Mouse (Mus musculus): Measurements from ENCODE around the gene Gm525. TPM values are rescaled to one million over a fixed set of nuclear protein-coding genes. Genes with fewer than 3 reads are reported as not detected.

Gm525 gene
- total and polyA plus RNA-seq, 3 experiments: 0.34 TPM; not detected in 2

DNA sequence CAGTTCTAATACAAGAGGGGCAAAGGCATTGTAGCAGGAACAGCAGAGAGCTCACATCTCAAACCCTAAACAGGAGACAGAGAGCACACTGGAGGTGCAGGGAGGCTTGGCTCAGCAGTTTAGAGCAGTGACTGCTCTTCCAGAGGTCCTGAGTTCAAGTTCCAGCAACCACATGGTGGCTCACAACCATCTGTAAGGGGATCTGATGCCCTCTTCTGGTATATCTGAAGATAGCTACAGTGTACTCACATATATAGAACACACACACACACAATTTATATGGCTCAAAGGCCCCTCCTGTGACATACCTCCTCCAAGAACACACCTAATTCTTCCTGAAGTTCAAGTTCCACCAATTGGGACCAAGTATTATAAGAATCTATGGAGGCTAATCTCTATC, 39.0 kb upstream of the Gm525 start:
- Histone ChIP-seq H3K4me2 (ENCODE audit: insufficient read depth, low read depth, poor library complexity, severe bottlenecking) (no peak overlapping the region), H3K9ac (ENCODE audit: insufficient read depth, low read depth) (no peak overlapping the region), H3K27ac (ENCODE audit: insufficient read depth, low read depth) (no peak overlapping the region), H3K27me3 (replicated peaks) (no peaks in the 10 kb centered on the region), H3K9me3 (replicated peaks; ENCODE audit: low read length) (no peaks in the 10 kb centered on the region), H3K79me2 (replicated peaks; ENCODE audit: control insufficient read depth, extremely low read depth, insufficient read depth, poor library complexity, severe bottlenecking) (no peaks in the 10 kb centered on the region), H3K4me1 (ENCODE audit: control insufficient read depth in 1 of 2, insufficient read depth in 2 of 2) (peaks cover 10 to 20% of the 10 kb centered on the region in 2 experiments), H3K36me3 (replicated peaks in 1 of 2; ENCODE audit: control insufficient read depth in 1 of 2, insufficient read depth in 1 of 2, low read length in 1 of 2) (peaks cover 7 to 33% of the 10 kb centered on the region in 2 experiments), H3K4me3 (replicated peaks in 1 of 3; ENCODE audit: low read depth in 2 of 3, low read length in 2 of 3, poor library complexity in 1 of 3) (no peak overlapping the region)
- in situ Hi-C loops (cut with MboI; ENCODE audit: low pct_ligation_motif_present, low pct_unique_long_range_greater_than_20kb, low sequenced_read_pairs) (loop anchor here (10.0 kb wide), 1 partner anchor 50 kb away; no protein-coding TSS in a partner anchor), dilution Hi-C loops (cut with MboI; ENCODE audit: extremely low pct_ligation_motif_present, extremely low pct_unique_long_range_greater_than_20kb, low sequenced_read_pairs) (no loop called here)
- no peak for DNase-seq (ENCODE audit: extremely low read depth)
- TF ChIP-seq CTCF (conservative IDR thresholded peaks at IDR 0.05 in 1 of 2, IDR thresholded peaks at IDR 0.05 in 1 of 2; ENCODE audit: low read depth in 2 of 2, low read length in 2 of 2) (peak; percentile 12 to 58; a peak in 2 of 4 replicates), RAD21 (IDR thresholded peaks at IDR 0.05; ENCODE audit: low read depth, low read length) (peak; percentile 43), BHLHE40 (IDR thresholded peaks at IDR 0.05; ENCODE audit: low read depth, low read length) (no peak), SMC3 (IDR thresholded peaks at IDR 0.05; ENCODE audit: low read depth, low read length) (peak; percentile 37), USF1 (IDR thresholded peaks at IDR 0.05; ENCODE audit: low read depth, low read length) (no peak), E2F4 (IDR thresholded peaks at IDR 0.05; ENCODE audit: insufficient replicate concordance, low read depth, low read length) (no peak), MYC (IDR thresholded peaks at IDR 0.05; ENCODE audit: low read depth, low read length) (peak; percentile 71), SIN3A (IDR thresholded peaks at IDR 0.05; ENCODE audit: low read length) (no peak), MEF2A (IDR thresholded peaks at IDR 0.05; ENCODE audit: borderline replicate concordance, low read depth, low read length) (no peak), USF2 (conservative IDR thresholded peaks at IDR 0.05; ENCODE audit: low read depth, low read length) (no peak), POLR2A (IDR thresholded peaks at IDR 0.05; ENCODE audit: low read depth, low read length) (no peak), CHD2 (IDR thresholded peaks at IDR 0.05; ENCODE audit: low read length) (no peak), RCOR1 (conservative IDR thresholded peaks at IDR 0.05; ENCODE audit: low read depth, low read length) (no peak), MAFK (IDR thresholded peaks at IDR 0.05; ENCODE audit: insufficient replicate concordance, low read length) (no peak), POLR2AphosphoS2 (IDR thresholded peaks at IDR 0.05; ENCODE audit: low read depth, low read length) (no peak), TBP (conservative IDR thresholded peaks at IDR 0.05; ENCODE audit: low read depth, low read length) (no peak)

DNA sequence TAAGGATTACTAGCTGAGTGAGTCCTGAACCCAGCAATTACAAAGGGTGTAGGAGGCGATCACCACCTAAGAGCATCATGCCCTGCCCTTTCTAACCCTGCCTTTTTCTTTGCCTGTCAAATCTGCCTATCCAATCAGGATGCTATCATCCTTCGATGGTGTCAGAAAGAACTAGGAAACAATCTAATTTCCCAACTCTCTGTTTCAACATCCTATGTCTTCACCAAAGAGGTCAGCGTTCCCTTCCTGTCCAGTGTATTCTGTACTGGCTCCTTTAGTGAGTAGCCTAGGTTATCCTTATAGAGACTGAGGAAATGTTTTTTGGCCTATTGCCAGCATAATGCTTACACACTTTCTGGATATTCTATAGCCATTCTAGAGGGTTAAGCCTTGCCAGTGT, 38.1 kb upstream of the Gm525 start:
- Histone ChIP-seq H3K4me2 (ENCODE audit: insufficient read depth, low read depth, poor library complexity, severe bottlenecking) (no peak overlapping the region), H3K4me1 (ENCODE audit: control insufficient read depth in 1 of 2, insufficient read depth in 2 of 2) (peaks cover 8 to 13% of the 10 kb centered on the region in 2 experiments), H3K79me2 (replicated peaks; ENCODE audit: control insufficient read depth, extremely low read depth, insufficient read depth, poor library complexity, severe bottlenecking) (no peaks in the 10 kb centered on the region), H3K27ac (ENCODE audit: insufficient read depth, low read depth) (no peak overlapping the region), H3K27me3 (replicated peaks) (no peaks in the 10 kb centered on the region), H3K9ac (ENCODE audit: insufficient read depth, low read depth) (no peak overlapping the region), H3K9me3 (replicated peaks; ENCODE audit: low read length) (no peaks in the 10 kb centered on the region), H3K36me3 (replicated peaks in 1 of 2; ENCODE audit: control insufficient read depth in 1 of 2, insufficient read depth in 1 of 2, low read length in 1 of 2) (peaks cover 14 to 43% of the 10 kb centered on the region in 2 experiments), H3K4me3 (replicated peaks in 1 of 3; ENCODE audit: low read depth in 2 of 3, low read length in 2 of 3, poor library complexity in 1 of 3) (no peak overlapping the region)
- no peak for DNase-seq (ENCODE audit: extremely low read depth)
- in situ Hi-C loops (cut with MboI; ENCODE audit: low pct_ligation_motif_present, low pct_unique_long_range_greater_than_20kb, low sequenced_read_pairs) (loop anchor here (5.0 to 10.0 kb wide), 2 partner anchors 33 to 51 kb away; no protein-coding TSS in a partner anchor), dilution Hi-C loops (cut with MboI; ENCODE audit: extremely low pct_ligation_motif_present, extremely low pct_unique_long_range_greater_than_20kb, low sequenced_read_pairs) (no loop called here)
- TF ChIP-seq JUN (IDR thresholded peaks at IDR 0.05; ENCODE audit: insufficient read depth, low read depth, low read length) (no peak), HCFC1 (IDR thresholded peaks at IDR 0.05; ENCODE audit: low read depth, low read length) (no peak), EP300 (IDR thresholded peaks at IDR 0.05; ENCODE audit: low read length) (no peak), E2F4 (IDR thresholded peaks at IDR 0.05; ENCODE audit: insufficient replicate concordance, low read depth, low read length) (no peak), USF1 (IDR thresholded peaks at IDR 0.05; ENCODE audit: low read depth, low read length) (no peak), NELFE (IDR thresholded peaks at IDR 0.05; ENCODE audit: low read depth, low read length) (no peak), ZMIZ1 (IDR thresholded peaks at IDR 0.05; ENCODE audit: low read depth, low read length) (no peak), POLR2A (IDR thresholded peaks at IDR 0.05; ENCODE audit: low read depth, low read length) (no peak), MYC (IDR thresholded peaks at IDR 0.05; ENCODE audit: low read depth, low read length) (no peak), RAD21 (IDR thresholded peaks at IDR 0.05; ENCODE audit: low read depth, low read length) (no peak), PAX5 (IDR thresholded peaks at IDR 0.05; ENCODE audit: low read length) (no peak), SIN3A (IDR thresholded peaks at IDR 0.05; ENCODE audit: low read length) (no peak), JUND (conservative IDR thresholded peaks at IDR 0.05; ENCODE audit: low read depth, low read length) (no peak), TCF12 (IDR thresholded peaks at IDR 0.05; ENCODE audit: low read depth, low read length) (no peak), USF2 (conservative IDR thresholded peaks at IDR 0.05; ENCODE audit: low read depth, low read length) (no peak), GABPA (IDR thresholded peaks at IDR 0.05; ENCODE audit: insufficient replicate concordance, low read depth, low read length) (no peak), NRF1 (IDR thresholded peaks at IDR 0.05; ENCODE audit: low read depth, low read length) (no peak), TBP (conservative IDR thresholded peaks at IDR 0.05; ENCODE audit: low read depth, low read length) (no peak), MEF2A (IDR thresholded peaks at IDR 0.05; ENCODE audit: borderline replicate concordance, low read depth, low read length) (no peak)

Measured in CH12.LX (cell line).